Mouse (Mus musculus) olfactory bulb, adult 2 months (tissue): ENCODE measurements around the gene Gmfg.

Experiments
- CTCF ChIP-seq: fragments of 200-500 bp; IDR thresholded peaks from 2 replicates; pipeline ENCODE4 v1.5.1; 2012; ENCODE audit warnings: low read depth, mild to moderate bottlenecking, low read length, moderate library complexity; ENCODE audit not compliant: insufficient read depth
- POLR2A ChIP-seq: fragments of 200-500 bp; IDR thresholded peaks from 2 replicates; pipeline ENCODE4 v1.6.1; 2012; ENCODE audit warnings: mild to moderate bottlenecking, low read depth, low read length, moderate library complexity; ENCODE audit not compliant: insufficient read depth

- TF ChIP-seq CTCF (no peak), POLR2A (no peak)
Observed at GRCm38 (mm10) chr7:28435660-28436259, 1.5 kb upstream of the Gmfg start.
